Mouse (Mus musculus): Measurements from ENCODE around the gene Dazap2. TPM values are rescaled to one million over a fixed set of nuclear protein-coding genes. Genes with fewer than 3 reads are reported as not detected.

The Dazap2 gene
- polyA plus RNA-seq, 1 experiment from 2014 or later = 189 TPM

GRCm38 (mm10) chr15:100635851-100636645, 20.9 kb downstream of the Dazap2 start:
- DNase-seq (ENCODE audit: low spot score) (no peak), ATAC-seq (ENCODE audit: low read depth) (no peak)
- no peak overlapping the region for H3K27ac ChIP-seq (replicated peaks; ENCODE audit: low read depth, low read length)
- 4% methylated on average over 27 of the region's 38 CpGs for WGBS
- peaks cover 50% of the 10 kb centered on the region for H3K27me3 ChIP-seq (replicated peaks; ENCODE audit: control insufficient read depth, insufficient read depth, low read length)
- H3K9ac ChIP-seq (ENCODE audit: low read depth, low read length) = peak overlapping the region; percentile 60
- H3K4me3 ChIP-seq (ENCODE audit: low read depth, low read length) = peak overlapping the region; percentile 59
- peaks cover 13% of the 10 kb centered on the region for H3K4me1 ChIP-seq (ENCODE audit: control insufficient read depth, insufficient read depth, low read length)
- H3K36me3 ChIP-seq (ENCODE audit: control insufficient read depth, insufficient read depth, low read length) = no peaks in the 10 kb centered on the region
- no peaks in the 10 kb centered on the region for H3K9me3 ChIP-seq (ENCODE audit: control insufficient read depth, low read length)
- peak overlapping the region; percentile 94 for H3K4me2 ChIP-seq (ENCODE audit: low read depth, low read length)

GRCm38 (mm10) chr15:100636700-100637501, 21.8 kb downstream of the Dazap2 start, which contains the start of gene Smagp:
Smagp (minus strand) TSS chr15:100636940.
- peak; percentile 44 for DNase-seq (ENCODE audit: low spot score)
- H3K4me2 ChIP-seq (ENCODE audit: low read depth, low read length) = peak within 1 kb of the TSS; percentile 94
- no peak within 1 kb of the TSS for H3K27ac ChIP-seq (replicated peaks; ENCODE audit: low read depth, low read length)
- peaks cover 13% of the 10 kb centered on the region for H3K4me1 ChIP-seq (ENCODE audit: control insufficient read depth, insufficient read depth, low read length)
- peak; percentile 53; the same call in 1 of the 2 replicates for ATAC-seq (ENCODE audit: low read depth)
- 1% methylated on average over 29 of the region's 77 CpGs for WGBS
- H3K27me3 ChIP-seq (replicated peaks; ENCODE audit: control insufficient read depth, insufficient read depth, low read length) = peaks cover 50% of the 10 kb centered on the region
- H3K9me3 ChIP-seq (ENCODE audit: control insufficient read depth, low read length) = no peaks in the 10 kb centered on the region
- peak within 1 kb of the TSS; percentile 59 for H3K4me3 ChIP-seq (ENCODE audit: low read depth, low read length)
- H3K9ac ChIP-seq (ENCODE audit: low read depth, low read length) = peak within 1 kb of the TSS; percentile 60
- no peaks in the 10 kb centered on the region for H3K36me3 ChIP-seq (ENCODE audit: control insufficient read depth, insufficient read depth, low read length)

- no peaks in the 10 kb centered on the region for H3K9me3 ChIP-seq (ENCODE audit: control insufficient read depth, low read length)
- no peak overlapping the region for H3K9ac ChIP-seq (ENCODE audit: low read depth, low read length)
- H3K27ac ChIP-seq (replicated peaks; ENCODE audit: low read depth, low read length) = no peak overlapping the region
- H3K4me2 ChIP-seq (ENCODE audit: low read depth, low read length) = no peak overlapping the region
- no peak overlapping the region for H3K4me3 ChIP-seq (ENCODE audit: low read depth, low read length)
- DNase-seq (ENCODE audit: low spot score) (peak; percentile 46), ATAC-seq (ENCODE audit: low read depth) (no peak)
- no peaks in the 10 kb centered on the region for H3K36me3 ChIP-seq (ENCODE audit: control insufficient read depth, insufficient read depth, low read length)
- peaks cover 50% of the 10 kb centered on the region for H3K27me3 ChIP-seq (replicated peaks; ENCODE audit: control insufficient read depth, insufficient read depth, low read length)
- peaks cover 13% of the 10 kb centered on the region for H3K4me1 ChIP-seq (ENCODE audit: control insufficient read depth, insufficient read depth, low read length)
- WGBS = 19% methylated on average over 6 of the region's 6 CpGs
Observed at GRCm38 (mm10) chr15:100637661-100638060, 22.5 kb downstream of the Dazap2 start.

- no peaks in the 10 kb centered on the region for H3K36me3 ChIP-seq (ENCODE audit: control insufficient read depth, insufficient read depth, low read length)
Observed at GRCm38 (mm10) chr15:100639972-100640750, 25.0 kb downstream of the Dazap2 start.

GRCm38 (mm10) chr15:100641226-100641810, 26.2 kb downstream of the Dazap2 start:
- DNase-seq (ENCODE audit: low spot score) = no peak
- no peak overlapping the region for H3K9ac ChIP-seq (ENCODE audit: low read depth, low read length)
- H3K4me3 ChIP-seq (ENCODE audit: low read depth, low read length) = no peak overlapping the region
- ATAC-seq (ENCODE audit: low read depth) = no peak
- no peak overlapping the region for H3K27ac ChIP-seq (replicated peaks; ENCODE audit: low read depth, low read length)
- no peak overlapping the region for H3K4me2 ChIP-seq (ENCODE audit: low read depth, low read length)
- H3K9me3 ChIP-seq (ENCODE audit: control insufficient read depth, low read length) = no peaks in the 10 kb centered on the region
- H3K36me3 ChIP-seq (ENCODE audit: control insufficient read depth, insufficient read depth, low read length) = no peaks in the 10 kb centered on the region
- 59% methylated on average over 11 of the region's 16 CpGs for WGBS
- H3K4me1 ChIP-seq (ENCODE audit: control insufficient read depth, insufficient read depth, low read length) = peaks cover 6% of the 10 kb centered on the region
- H3K27me3 ChIP-seq (replicated peaks; ENCODE audit: control insufficient read depth, insufficient read depth, low read length) = peaks cover 25% of the 10 kb centered on the region

More at GRCm38 (mm10) chr15:100639972-100640750, 25.0 kb downstream of the Dazap2 start:
- Histone ChIP-seq H3K27ac (replicated peaks; ENCODE audit: low read depth, low read length) (no peak overlapping the region), H3K9ac (ENCODE audit: low read depth, low read length) (no peak overlapping the region), H3K9me3 (ENCODE audit: control insufficient read depth, low read length) (no peaks in the 10 kb centered on the region), H3K4me3 (ENCODE audit: low read depth, low read length) (no peak overlapping the region), H3K4me1 (ENCODE audit: control insufficient read depth, insufficient read depth, low read length) (peaks cover 13% of the 10 kb centered on the region), H3K4me2 (ENCODE audit: low read depth, low read length) (no peak overlapping the region), H3K27me3 (replicated peaks; ENCODE audit: control insufficient read depth, insufficient read depth, low read length) (peaks cover 36% of the 10 kb centered on the region)
- 62% methylated on average over 16 of the region's 16 CpGs for WGBS
- peak; percentile 30 for DNase-seq (ENCODE audit: low spot score)
- no peak for ATAC-seq (ENCODE audit: low read depth)

GRCm38 (mm10) chr15:100642451-100642850, 27.3 kb downstream of the Dazap2 start:
- Histone ChIP-seq H3K27me3 (replicated peaks; ENCODE audit: control insufficient read depth, insufficient read depth, low read length) (peaks cover 13% of the 10 kb centered on the region), H3K4me1 (ENCODE audit: control insufficient read depth, insufficient read depth, low read length) (no peaks in the 10 kb centered on the region), H3K36me3 (ENCODE audit: control insufficient read depth, insufficient read depth, low read length) (no peaks in the 10 kb centered on the region), H3K4me3 (ENCODE audit: low read depth, low read length) (no peak overlapping the region), H3K27ac (replicated peaks; ENCODE audit: low read depth, low read length) (no peak overlapping the region), H3K9ac (ENCODE audit: low read depth, low read length) (no peak overlapping the region), H3K4me2 (ENCODE audit: low read depth, low read length) (no peak overlapping the region), H3K9me3 (ENCODE audit: control insufficient read depth, low read length) (no peaks in the 10 kb centered on the region)
- DNase-seq (ENCODE audit: low spot score) (no peak), ATAC-seq (ENCODE audit: low read depth) (no peak)
- 93% methylated on average over 5 of the region's 7 CpGs for WGBS

- H3K9ac ChIP-seq (ENCODE audit: low read depth, low read length) = no peak overlapping the region
- no peaks in the 10 kb centered on the region for H3K4me1 ChIP-seq (ENCODE audit: control insufficient read depth, insufficient read depth, low read length)
- 65% methylated on average over 6 of the region's 6 CpGs for WGBS
- H3K4me2 ChIP-seq (ENCODE audit: low read depth, low read length) = no peak overlapping the region
- DNase-seq (ENCODE audit: low spot score) (no peak), ATAC-seq (ENCODE audit: low read depth) (no peak)
- no peaks in the 10 kb centered on the region for H3K36me3 ChIP-seq (ENCODE audit: control insufficient read depth, insufficient read depth, low read length)
- no peaks in the 10 kb centered on the region for H3K27me3 ChIP-seq (replicated peaks; ENCODE audit: control insufficient read depth, insufficient read depth, low read length)
- H3K4me3 ChIP-seq (ENCODE audit: low read depth, low read length) = no peak overlapping the region
- no peak overlapping the region for H3K27ac ChIP-seq (replicated peaks; ENCODE audit: low read depth, low read length)
- H3K9me3 ChIP-seq (ENCODE audit: control insufficient read depth, low read length) = no peaks in the 10 kb centered on the region
Observed at GRCm38 (mm10) chr15:100646161-100646560, 31.0 kb downstream of the Dazap2 start.

- DNase-seq (ENCODE audit: low spot score) (no peak), ATAC-seq (ENCODE audit: low read depth) (no peak)
- Histone ChIP-seq H3K4me3 (ENCODE audit: low read depth, low read length) (no peak overlapping the region), H3K9ac (ENCODE audit: low read depth, low read length) (no peak overlapping the region), H3K27me3 (replicated peaks; ENCODE audit: control insufficient read depth, insufficient read depth, low read length) (no peaks in the 10 kb centered on the region), H3K27ac (replicated peaks; ENCODE audit: low read depth, low read length) (no peak overlapping the region), H3K4me1 (ENCODE audit: control insufficient read depth, insufficient read depth, low read length) (no peaks in the 10 kb centered on the region), H3K9me3 (ENCODE audit: control insufficient read depth, low read length) (no peaks in the 10 kb centered on the region), H3K4me2 (ENCODE audit: low read depth, low read length) (no peak overlapping the region), H3K36me3 (ENCODE audit: control insufficient read depth, insufficient read depth, low read length) (no peaks in the 10 kb centered on the region)
- WGBS = 83% methylated on average over 10 of the region's 10 CpGs
Observed at GRCm38 (mm10) chr15:100650111-100650510, 35.0 kb downstream of the Dazap2 start.

Data from embryonic facial prominence, embryonic 14.5 days (tissue).